Mouse (Mus musculus) urinary bladder, postnatal 4 days (tissue): Measurements from ENCODE around the gene Gm20683.
"Not testable (repeated sequence)": the region's sequence is repeated elsewhere in the genome, so short reads cannot be mapped to it uniquely, and the experiment has no call there.

ENCODE experiments used
- DNase-seq, 2 experiments: peaks; one replicate each; pipeline ENCODE4 v3.0.0; 2021 to 2022; ENCODE audit warnings: low spot score in 2 of 2

The Gm20683 gene

DNA sequence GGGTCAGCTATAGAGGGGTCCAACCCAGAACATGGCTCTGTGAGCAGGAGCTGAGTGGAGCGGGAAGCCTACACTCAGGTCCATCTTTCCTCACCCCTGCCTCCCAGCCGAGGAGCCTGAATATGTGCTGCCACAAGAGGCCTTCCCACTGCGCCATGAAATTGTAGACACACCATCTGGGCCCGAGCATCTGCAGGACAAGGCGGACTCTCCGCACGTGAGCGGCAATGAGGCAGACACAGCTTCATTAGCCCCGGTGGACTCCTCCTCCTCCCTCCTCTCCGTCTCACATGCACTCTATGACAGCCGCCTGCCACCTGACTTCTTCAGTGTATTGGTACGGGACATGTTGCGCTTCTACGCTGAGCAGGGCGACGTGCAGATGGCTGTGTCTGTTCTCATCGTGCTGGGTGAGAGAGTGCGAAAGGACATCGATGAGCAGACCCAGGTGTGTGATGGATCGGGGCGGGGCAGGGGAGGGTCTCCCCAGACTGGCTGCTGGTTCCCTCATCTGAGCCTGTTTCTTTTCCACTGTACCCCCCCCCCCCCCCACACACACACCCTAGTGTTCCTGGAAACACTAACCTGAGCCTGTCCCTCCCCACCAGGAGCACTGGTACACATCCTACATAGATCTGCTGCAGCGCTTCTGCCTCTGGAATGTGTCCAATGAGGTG is 13.9 kb downstream of the Gm20683 start:
- DNase-seq, result no peak

DNA sequence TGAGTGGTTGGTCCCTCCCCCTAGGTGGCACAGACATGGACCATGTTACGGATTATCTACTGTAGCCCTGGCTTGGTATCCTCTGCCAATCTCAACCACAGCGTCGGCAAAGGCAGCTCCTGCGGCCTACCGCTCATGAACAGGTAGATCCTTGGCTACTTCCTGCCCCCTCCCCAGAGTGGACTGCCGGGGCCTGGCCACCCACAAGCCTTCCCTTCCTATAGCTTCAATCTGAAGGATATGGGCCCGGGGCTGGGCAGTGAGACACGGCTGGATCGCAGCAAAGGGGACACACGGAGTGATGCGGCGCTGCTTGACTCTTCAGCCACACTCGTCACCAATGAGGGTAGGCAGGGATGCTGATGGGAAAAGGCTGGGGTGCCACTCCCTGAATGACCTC is 14.6 kb downstream of the Gm20683 start:
- DNase-seq, result no peak

DNA sequence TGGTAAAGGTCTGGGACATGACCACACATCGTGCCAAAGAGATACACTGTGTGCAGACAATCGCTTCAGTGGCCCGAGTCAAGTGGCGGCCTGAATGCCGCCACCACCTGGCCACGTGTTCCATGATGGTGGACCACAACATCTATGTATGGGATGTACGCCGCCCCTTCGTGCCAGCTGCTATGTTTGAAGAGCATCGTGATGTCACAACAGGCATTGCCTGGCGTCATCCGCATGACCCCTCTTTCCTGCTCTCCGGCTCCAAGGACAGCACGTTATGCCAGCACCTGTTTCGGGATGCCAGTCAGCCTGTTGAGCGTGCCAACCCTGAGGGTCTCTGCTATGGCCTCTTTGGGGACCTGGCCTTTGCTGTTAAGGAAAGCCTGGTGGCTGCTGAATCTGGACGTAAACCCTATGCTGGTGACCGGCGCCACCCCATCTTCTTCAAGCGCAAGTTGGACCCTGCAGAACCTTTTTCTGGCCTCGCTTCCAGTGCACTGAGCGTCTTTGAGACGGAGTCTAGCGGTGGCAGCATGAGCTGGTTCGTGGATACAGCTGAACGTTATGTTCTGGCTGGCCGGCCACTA is 15.5 kb downstream of the Gm20683 start:
- DNase-seq, result no peak

DNA sequence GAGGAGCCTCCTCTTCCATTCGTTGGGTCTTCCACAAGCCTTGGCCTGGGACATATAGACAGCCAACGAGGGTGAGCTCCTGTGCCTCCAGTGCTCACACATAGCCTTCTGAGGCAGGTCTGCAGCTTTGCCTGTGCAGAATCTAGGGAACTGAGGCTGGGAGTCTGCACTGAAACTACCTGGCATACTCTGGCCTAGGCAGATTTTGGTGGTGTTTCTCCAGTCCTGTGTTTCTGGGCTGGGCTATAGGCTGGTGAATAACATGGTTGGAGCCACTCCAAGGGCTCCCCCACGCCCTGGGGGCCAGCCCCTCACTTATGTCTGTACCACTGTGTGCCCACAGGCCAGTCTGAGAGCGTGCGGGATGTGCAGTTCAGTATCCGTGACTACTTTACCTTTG is 16.3 kb downstream of the Gm20683 start:
- no peak for DNase-seq

DNA sequence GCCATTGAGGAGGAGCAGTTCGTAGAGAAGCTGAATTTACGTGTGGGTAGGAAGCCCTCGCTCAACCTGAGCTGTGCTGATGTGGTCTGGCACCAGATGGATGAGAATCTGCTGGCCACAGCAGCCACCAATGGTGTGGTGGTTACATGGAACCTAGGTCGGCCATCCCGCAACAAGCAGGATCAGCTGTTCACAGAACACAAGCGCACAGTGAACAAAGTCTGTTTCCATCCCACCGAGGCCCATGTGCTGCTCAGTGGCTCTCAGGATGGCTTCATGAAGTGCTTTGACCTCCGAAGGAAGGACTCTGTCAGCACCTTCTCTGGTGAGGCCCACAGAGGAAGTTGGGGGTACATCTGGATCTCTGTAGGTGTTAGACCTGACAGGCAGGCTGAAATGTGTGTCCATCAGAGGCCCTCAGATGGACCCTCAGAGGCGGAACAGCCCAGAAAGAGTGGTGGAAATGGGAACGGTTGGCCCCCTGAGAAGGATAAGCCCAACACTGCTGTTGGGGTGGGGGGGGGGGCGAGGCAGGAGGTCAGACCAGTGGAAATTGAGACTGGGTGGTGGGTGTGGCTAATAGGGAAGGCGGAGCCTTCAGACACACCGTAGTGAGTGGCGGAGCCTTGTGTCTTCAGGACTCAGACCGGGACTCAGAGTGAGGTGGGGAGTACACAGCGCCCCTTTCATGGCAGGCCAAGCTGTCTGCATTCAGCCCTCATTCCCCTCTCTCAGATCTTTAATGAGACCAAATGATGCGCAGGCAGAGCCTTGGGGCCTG is 17.0 kb downstream of the Gm20683 start:
- no peak for DNase-seq

DNA sequence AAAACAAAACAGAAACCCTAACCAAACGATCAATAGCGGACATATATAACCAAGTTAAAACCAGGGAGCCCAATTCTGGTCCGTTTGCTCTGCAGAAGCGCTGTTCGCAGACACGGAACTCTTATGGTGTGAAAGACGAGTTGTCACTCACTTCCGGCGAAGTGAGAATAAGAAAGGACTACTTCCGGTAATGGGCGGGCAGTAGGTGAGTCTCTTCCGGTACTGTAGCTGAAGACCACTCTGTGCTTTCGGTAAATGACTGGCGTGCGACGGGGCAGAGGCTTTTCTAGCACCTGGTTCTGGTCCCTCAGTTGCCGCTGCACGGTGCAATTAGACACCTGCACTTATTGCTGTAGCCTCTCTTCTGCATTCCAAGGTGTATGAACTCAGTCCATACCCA is 18.1 kb downstream of the Gm20683 start, which contains the start of gene Wdr24:
TSS of gene Wdr24 (plus strand) at position 176 of the 400 bp plus-strand sequence.
- no peak for DNase-seq

DNA sequence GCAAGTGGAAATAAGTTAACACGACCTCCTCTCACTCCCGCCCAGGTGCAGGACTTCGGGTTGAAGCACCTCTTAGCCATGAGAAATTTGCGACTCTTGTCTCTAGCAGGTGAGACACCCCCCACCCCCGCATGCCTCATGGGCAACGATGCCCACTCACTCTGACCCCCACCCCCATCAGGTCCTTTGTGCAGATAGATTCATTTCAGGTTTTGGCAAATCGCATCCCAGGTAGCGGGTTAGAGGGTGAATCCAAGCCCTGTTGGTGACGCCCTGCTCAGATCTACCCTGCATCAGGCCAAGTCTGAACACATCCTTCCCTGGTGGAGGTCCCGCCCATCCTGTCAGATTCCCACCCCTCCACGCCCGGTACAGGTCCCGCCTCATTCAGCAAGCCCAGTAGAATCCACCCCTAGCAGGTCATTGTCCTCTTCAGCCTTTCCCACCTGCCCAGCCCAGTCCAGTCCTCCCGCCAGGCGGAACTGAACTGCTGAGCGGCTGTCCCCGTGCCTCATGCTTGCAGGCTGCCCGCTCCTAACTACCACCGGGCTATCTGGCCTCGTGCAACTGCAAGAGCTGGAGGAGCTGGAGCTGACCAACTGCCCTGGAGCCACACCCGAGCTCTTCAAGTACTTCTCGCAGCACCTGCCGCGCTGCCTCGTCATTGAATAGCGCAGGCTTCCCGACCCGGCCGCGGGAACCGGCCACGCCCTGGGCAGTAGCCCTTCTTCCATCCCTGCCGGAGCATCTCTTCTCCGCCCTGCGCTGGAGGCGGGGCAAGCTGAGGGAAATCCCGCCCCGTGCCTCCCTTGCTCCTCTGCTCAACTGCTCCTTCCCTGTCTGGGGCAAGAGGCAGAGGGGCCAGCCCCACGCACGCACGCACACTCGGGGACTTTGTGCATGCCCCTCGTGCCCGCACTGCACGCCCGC is 22.4 kb downstream of the Gm20683 start:
- DNase-seq, result no peak

DNA sequence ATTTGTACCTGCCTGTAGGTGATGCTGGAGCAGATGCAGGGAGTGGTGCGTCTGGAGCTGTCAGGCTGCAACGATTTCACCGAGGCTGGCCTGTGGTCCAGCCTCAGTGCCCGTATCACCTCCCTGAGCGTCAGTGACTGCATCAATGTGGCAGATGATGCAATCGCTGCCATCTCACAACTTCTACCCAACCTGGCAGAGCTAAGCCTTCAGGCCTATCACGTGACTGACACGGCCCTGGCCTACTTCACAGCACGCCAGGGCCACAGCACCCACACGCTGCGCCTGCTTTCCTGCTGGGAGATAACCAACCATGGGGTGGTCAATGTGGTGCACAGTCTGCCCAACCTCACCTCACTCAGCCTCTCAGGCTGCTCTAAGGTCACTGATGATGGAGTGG is 23.9 kb downstream of the Gm20683 start:
- DNase-seq, result no peak

DNA sequence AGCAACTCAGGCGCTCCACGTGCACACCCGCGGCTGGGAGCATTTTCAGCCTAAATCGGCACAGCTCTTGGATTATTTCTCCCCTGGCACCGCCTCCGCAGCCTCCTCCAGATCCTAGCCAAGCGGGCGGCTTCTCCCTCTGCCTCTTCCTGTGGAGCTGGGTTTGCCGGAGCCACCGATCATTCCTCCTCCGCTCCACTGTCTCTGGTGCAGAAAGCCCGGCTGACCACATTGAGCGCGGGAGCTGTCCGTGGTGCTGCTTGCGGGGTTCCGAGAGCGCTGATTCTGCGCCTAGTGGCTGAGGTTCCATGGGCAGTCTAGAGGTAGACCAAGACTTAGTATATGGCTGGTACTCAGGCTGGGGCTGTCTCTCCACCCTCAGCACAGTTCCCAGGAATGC is 28.1 kb downstream of the Gm20683 start:
- peak; percentile 81 to 93 for DNase-seq

DNA sequence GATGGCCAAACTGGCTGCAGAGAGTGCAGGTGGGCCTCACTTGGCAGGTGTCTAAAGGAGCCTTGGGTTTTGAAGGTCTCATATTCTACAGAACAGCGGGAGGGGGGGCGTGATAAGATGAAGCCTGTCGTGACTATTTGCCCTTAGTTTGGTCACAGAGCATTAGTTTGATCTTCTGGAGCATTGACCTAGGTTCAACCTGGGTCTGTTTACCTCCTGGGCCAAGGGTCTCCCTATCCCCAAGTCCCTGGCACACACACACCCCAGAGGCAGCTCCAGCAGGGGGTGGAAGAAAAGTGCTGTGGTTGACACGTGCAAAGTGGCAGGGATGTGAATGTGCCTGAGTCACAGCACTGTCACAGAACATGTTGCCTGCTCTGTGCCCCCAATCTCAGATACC is 30.7 kb downstream of the Gm20683 start:
- DNase-seq, result no peak

DNA sequence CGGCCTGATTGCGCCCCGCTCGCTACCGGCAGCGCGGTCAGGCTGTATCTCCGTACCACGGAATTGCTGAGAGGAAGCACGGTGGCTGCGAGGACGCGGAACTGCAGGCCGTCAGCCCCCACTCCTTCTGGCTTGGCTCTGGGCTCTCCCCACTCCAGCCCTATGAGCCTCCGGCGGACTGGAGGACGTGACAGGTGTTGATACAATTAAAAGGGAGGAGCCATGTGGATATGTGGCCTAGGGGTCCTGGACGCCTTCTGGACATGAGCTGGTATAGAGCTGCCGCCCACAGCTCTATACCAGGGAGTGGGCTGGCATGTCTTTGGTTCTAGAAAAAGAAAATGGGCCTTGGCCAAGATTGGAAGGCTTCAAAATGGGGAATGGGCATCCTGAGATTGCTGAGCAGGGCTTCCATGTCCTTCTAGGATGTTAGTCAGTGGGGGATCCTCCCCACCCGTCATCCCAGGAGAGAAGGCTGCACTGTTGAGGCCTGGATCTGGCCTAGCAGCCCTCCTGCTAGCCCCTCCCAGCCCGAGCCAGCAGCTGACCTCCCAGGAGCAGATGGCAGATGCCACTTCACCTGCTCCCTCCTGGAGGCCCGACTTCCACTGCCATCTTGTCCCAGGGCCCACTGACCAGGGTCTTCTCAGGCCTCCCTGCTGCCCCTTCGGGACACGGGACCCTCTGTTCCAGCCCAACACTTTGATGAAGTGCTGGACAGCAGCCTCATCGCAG is 31.8 kb downstream of the Gm20683 start:
- no peak for DNase-seq

DNA sequence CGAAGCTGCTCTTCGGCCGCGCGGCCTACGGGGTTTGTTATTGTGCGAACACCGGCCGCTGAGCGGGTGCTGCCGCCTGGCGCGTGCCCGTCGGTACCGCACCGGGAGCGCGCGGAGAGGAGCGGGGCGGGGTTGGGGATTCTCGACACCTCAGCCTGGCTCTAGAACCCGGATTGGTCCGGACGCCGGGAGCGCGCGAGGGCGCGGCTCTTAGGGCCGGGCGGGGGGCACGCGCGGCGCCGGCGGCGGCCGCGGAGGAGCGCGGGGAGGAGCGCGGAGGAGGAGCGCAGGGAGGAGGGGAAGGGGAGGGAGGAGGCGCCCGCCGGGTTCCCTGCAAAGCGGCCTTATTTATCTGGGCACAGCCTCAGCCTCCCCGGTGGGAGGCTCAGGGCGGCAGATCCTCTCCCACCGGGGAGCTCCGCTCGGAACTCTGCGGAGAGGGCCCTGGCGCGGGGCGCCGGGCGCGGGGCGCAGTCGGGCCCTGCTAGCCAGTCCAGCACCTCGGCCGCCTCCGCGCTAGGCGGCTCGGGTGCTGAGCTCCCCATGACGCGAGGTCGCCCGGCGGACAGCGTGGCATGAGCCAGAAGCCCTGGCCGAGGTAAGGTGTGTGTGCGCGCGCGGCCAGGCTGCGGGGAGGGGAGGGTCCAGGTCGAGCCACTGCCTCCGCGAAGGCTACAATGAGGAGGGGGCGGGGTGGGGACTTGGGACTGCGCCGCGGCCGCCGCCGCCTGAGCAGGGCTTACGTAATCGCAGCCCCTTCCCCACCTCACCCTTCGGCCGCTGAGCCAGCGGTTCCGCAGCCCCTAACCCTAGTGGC is 32.6 kb downstream of the Gm20683 start, which contains the start of gene Fbxl16:
TSS of gene Fbxl16 (plus strand) at position 297 of the 817 bp plus-strand sequence.
- no peak for DNase-seq

DNA sequence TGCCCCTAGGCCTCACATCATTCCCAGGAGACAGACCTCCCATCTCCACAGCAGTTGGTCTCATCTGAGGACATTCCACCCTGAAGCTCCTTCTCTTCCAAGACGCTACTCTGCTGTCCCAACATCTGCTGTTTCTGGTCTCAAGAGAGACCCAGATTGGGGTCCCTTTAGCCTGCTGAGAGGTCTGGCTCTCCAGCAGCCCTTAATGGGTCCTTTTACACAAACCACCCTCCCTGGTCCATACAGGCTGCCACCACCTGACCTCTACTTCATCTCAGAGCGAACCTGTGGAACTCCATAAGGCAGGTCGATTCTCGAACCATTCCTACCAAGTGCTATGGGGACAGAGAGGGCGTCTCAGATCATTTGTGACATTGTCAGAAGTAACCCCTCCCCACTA is 33.5 kb downstream of the Gm20683 start:
- DNase-seq, result no peak

DNA sequence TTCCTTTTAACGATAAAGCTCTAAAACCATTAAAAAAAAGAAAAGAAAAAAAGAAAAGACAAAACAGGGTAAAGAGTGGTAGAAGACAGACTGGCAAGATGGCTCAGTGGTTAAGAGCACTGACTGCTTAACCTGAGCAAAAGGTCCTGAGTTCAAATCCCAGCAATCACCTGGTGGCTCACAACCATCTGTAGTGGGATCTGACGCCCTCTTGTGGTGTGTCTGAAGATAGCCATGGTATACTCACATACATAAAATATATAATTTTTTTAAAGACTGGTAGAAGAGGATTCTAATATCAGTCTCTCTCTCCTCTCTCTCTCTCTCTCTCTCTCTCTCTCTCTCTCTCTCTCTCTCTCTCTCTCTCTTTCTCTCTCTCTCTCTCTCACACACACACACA is 34.1 kb downstream of the Gm20683 start:
- not testable (repeated sequence) for DNase-seq

DNA sequence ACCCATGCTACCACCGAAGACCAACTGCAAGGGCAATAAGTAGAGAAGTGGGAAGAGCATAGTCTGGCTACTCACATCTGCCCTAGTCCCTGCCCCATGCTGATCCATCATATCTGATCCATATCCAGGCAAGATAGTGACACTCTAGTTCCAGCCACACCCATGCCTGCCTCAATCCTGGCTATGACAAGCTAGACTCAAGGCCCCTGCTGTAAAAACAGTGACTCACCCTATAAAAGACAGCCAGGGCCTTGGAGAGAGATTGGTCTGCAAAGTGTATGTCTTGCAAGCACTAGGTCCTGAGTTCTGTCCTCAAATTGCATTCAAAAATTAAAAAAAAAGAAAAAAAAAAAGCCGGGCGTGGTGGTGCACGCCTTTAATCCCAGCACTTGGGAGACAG is 35.1 kb downstream of the Gm20683 start:
- DNase-seq, result no peak

DNA sequence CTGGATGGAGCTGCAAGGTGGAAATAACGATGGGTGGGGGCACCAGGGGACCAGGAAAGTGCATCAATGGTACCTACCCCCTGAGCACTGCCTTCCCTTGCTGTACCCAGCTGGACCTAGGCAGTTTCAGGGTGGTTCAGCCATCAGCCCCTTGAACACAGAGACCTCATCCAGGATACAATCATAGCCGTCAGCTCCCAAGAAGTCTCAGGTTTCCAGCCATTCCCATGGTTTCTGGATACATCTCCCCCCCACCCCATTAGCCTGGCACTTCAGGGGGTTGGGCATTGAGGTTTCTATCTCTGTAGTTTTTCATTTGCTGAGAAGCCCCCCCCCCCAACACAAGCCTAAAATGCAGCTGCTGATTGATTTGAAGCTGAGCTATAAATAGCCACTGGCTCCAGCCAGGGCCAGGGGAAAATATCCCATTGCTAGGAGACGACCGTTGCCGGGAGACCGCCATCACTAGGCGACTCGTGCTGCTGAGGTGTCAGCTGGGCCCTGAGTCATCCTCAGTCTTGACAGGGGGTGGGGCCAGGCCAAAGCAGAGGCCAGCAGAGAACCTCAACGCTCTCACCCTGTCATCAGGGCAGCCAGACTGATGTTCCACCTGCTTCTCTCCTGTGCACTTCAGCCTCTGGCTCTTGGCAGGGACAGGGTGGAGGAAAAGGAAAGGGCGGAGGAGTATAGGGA is 38.6 kb downstream of the Gm20683 start:
- no peak for DNase-seq

DNA sequence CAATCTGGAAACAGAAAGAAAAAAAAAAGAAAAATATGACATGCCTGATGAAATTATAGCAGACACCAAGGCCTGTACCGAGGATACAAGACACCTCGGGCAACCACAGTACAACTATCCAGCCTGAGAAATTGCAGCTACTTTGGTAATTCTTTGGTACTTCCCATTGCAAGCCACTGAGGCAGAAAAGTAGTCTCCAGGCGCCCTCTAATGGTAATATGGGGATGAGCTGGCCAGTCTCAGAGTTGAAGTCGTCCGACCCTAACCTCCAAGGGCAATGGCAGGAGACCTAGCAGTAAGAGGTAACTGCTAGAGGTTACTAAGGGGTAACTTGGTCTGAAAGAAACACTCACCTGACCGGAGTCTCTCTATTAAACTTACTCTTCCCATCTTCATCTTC is 40.5 kb downstream of the Gm20683 start:
- DNase-seq, result no peak

DNA sequence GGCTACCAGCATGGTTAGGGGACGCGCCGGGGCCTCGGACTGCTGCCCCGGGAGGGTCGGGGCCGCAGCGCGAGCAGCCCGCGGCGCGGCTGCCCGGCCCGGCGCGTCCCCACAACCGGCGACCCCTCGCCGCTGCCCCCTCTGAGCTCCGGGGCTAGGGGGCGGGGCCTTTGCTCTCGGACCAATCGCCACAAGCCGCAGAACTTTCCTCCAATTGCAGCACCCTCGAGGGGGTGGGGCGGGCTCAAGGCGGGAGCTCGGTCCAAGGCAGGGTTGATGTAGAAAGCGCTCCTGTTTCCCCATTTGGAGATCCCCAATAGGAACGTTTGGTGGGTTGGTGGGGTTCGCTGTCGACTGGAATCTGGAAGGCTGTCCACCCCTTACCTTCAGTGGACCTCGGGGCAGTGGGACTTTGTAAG is 44.6 kb downstream of the Gm20683 start, which contains the start of gene Metrn:
TSS of gene Metrn (minus strand) at position 186 of the 419 bp plus-strand sequence.
- DNase-seq, result peak; percentile 82 to 91

DNA sequence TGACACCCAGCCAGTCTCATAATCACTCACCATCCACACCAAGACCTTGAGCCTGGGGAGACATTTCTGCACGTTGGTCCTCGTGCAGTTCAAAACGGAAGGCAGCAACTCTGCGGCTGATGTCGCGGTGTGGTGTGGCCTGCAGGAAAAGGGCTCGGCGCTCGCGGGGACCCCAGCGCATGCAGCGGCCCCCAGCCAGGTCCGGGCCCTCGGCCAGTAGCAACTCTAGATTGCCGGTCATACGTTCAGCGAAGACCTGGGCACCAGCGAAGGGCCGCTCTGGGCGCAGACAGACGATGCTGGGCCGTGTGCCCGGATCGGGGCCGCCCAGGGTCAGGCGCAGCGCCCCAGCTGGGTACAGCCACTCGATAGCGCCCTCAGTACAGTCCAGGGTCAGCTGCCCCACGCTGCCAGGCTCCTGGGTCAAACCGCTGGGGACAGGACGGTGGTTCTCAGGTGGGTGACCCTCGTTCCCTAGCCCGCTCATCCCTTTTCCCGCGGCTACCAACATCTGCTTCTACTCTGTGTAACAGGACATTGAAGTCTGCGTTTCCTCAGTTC is 45.3 kb downstream of the Gm20683 start:
- DNase-seq, result no peak
